Mouse (Mus musculus) MEL (cell line): ENCODE data around the gene Cdkl3.
A peak's percentile ranks its signal among the peaks of the same experiment; 100 is the strongest.

ENCODE experiments used
- CTCF ChIP-seq, 3 experiments: IDR thresholded peaks in 2 of 3; conservative IDR thresholded peaks in 1 of 3; 2 replicates each; pipeline ENCODE4 v1.5.1; 2011 to 2012; ENCODE audit warnings: low read length in 3 of 3, low read depth in 2 of 3, mild to moderate bottlenecking in 2 of 3, improper control_type of control experiment in 1 of 3, inconsistent platforms in 1 of 3, mixed read lengths in 1 of 3, moderate library complexity in 1 of 3; ENCODE audit not compliant: control insufficient read depth in 1 of 3, insufficient read depth in 1 of 3, poor library complexity in 1 of 3, severe bottlenecking in 1 of 3
- E2F4 ChIP-seq: IDR thresholded peaks from 2 replicates; pipeline ENCODE4 v1.6.1; 2011; ENCODE audit warnings: low read depth, low read length, improper control_type of control experiment, borderline replicate concordance
- ELF1 ChIP-seq: IDR thresholded peaks from 2 replicates; pipeline ENCODE4 v1.6.1; 2014; ENCODE audit warnings: low read depth, mild to moderate bottlenecking, inconsistent platforms, low read length, improper control_type of control experiment, moderate library complexity
- GABPA ChIP-seq: IDR thresholded peaks from 2 replicates; pipeline ENCODE4 v1.6.1; 2012; ENCODE audit warnings: low read depth, mild to moderate bottlenecking, inconsistent platforms, low read length, improper control_type of control experiment, moderate library complexity
- HCFC1 ChIP-seq: IDR thresholded peaks from 2 replicates; pipeline ENCODE4 v1.6.1; 2012; ENCODE audit warnings: low read depth, mild to moderate bottlenecking, inconsistent platforms, low read length, improper control_type of control experiment, moderate library complexity
- MAX ChIP-seq: IDR thresholded peaks from 2 replicates; pipeline ENCODE4 v1.6.1; 2011; ENCODE audit warnings: low read length, improper control_type of control experiment
- MYC ChIP-seq: IDR thresholded peaks from 2 replicates; pipeline ENCODE4 v1.6.1; 2011; ENCODE audit warnings: low read depth, mild to moderate bottlenecking, low read length, improper control_type of control experiment, moderate library complexity
- NELFE ChIP-seq: IDR thresholded peaks from 2 replicates; pipeline ENCODE4 v1.6.1; 2011; ENCODE audit warnings: low read depth, low read length, improper control_type of control experiment
- TCF12 ChIP-seq: IDR thresholded peaks from 2 replicates; pipeline ENCODE4 v1.6.1; 2014; ENCODE audit warnings: low read depth, mild to moderate bottlenecking, inconsistent platforms, low read length, improper control_type of control experiment, moderate library complexity
- USF1 ChIP-seq: IDR thresholded peaks from 2 replicates; pipeline ENCODE4 v1.6.1; 2014; ENCODE audit warnings: low read depth, mild to moderate bottlenecking, inconsistent platforms, low read length, improper control_type of control experiment, moderate library complexity
- ZC3H11A ChIP-seq: IDR thresholded peaks from 2 replicates; pipeline ENCODE4 v1.6.1; 2012; ENCODE audit warnings: low read depth, mild to moderate bottlenecking, inconsistent platforms, low read length, improper control_type of control experiment

DNA sequence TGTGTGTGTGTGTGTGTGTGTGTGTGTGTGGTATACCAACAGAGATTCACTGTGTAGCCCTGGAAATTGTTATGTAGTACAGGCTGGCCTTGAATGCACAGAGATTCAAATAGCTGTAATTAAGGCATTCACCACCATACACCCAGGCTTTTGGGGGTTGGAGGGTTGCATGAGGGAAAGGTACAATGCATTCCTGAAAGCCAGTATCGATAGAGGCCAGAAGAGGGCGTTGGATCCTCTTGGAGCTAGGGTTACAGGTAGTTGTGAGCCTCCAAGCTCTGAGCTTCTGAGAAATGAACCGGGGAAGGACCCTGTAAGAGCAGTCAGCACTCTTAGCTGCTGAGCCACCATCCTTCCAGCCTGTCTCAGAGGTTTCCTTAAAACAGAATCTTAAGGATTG is 125.2 kb downstream of the Cdkl3 start:
- no peak for TF ChIP-seq ELF1
- TF ChIP-seq USF1 = no peak
- peak; percentile 25 to 36 (median 35) for TF ChIP-seq CTCF (IDR thresholded peaks at IDR 0.05 in 2 of 3, conservative IDR thresholded peaks at IDR 0.05 in 1 of 3; ENCODE audit: control insufficient read depth in 1 of 3, insufficient read depth in 1 of 3, low read depth in 2 of 3, low read length in 3 of 3, poor library complexity in 1 of 3, severe bottlenecking in 1 of 3)
- TF ChIP-seq E2F4 = no peak
- no peak for TF ChIP-seq NELFE
- TF ChIP-seq HCFC1 = no peak
- TF ChIP-seq MYC = no peak
- no peak for TF ChIP-seq MAX
- no peak for TF ChIP-seq GABPA
- peak; percentile 12; the same call in 1 of the 2 replicates for TF ChIP-seq ZC3H11A
- no peak for TF ChIP-seq TCF12
